Mouse (Mus musculus): ENCODE results near the gene Crygb. TPM values are rescaled to one million over a fixed set of nuclear protein-coding genes. Genes with fewer than 3 reads are reported as not detected.

Crygb gene
- not detected in 2 replicates for polyA plus RNA-seq (2016; fragmentation: Nextera tagmentation; extraction: Ambion mirVana)

DNA sequence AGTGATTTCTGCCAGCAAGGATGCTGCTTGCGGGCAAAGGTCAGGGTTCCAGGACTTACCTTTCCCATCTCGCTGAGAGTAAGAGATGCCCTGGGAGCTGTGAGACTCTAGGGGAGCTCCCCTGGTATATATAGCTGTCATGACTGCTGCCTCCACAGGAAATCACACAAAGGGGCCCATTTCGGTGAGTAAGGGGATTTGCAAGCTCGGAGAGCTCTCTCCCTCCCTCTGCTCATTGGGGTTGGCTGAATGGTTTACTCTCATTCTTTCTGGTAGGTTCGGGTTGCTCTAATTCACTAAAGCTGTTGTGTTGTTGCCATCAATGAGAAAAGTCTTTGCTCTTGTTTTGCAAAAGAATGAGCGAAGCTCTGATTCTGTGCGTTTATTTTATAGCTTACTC lies at the start of gene Crygb:
Crygb (minus strand) TSS at position 101 of the 400 bp plus-strand sequence.
- H3K4me3 ChIP-seq (replicated peaks): no peak within 1 kb of the TSS
- no peak within 1 kb of the TSS for H3K4me2 ChIP-seq
- no peaks in the 10 kb centered on the region for H3K27me3 ChIP-seq
- no peaks in the 10 kb centered on the region for H3K36me3 ChIP-seq (replicated peaks)
- H3K9me3 ChIP-seq: no peaks in the 10 kb centered on the region
- H3K4me1 ChIP-seq: peaks cover 5% of the 10 kb centered on the region
- H3K9ac ChIP-seq: no peak within 1 kb of the TSS
- 21% methylated on average over 7 of the region's 7 CpGs for whole genome bisulfite sequencing
- ATAC-seq (ENCODE audit: low FRiP score): no peak
- H3K27ac ChIP-seq: no peak within 1 kb of the TSS

GRCm38 (mm10) chr1:65131671-65132070 lies 49.6 kb upstream of the Crygb start:
- no peaks in the 10 kb centered on the region for H3K4me1 ChIP-seq
- ATAC-seq (ENCODE audit: low FRiP score): no peak
- no peaks in the 10 kb centered on the region for H3K36me3 ChIP-seq (replicated peaks)
- no peak overlapping the region for H3K9ac ChIP-seq
- WGBS: 88% methylated on average over 1 of the region's 1 CpGs
- H3K4me2 ChIP-seq: no peak overlapping the region
- no peak overlapping the region for H3K4me3 ChIP-seq (replicated peaks)
- H3K9me3 ChIP-seq: no peaks in the 10 kb centered on the region
- H3K27ac ChIP-seq: no peak overlapping the region
- H3K27me3 ChIP-seq: no peaks in the 10 kb centered on the region

- Histone ChIP-seq H3K27me3 (no peaks in the 10 kb centered on the region), H3K4me3 (replicated peaks) (no peak overlapping the region), H3K36me3 (replicated peaks) (no peaks in the 10 kb centered on the region), H3K9ac (no peak overlapping the region), H3K4me1 (no peaks in the 10 kb centered on the region), H3K4me2 (no peak overlapping the region), H3K27ac (no peak overlapping the region), H3K9me3 (no peaks in the 10 kb centered on the region)
- no peak for ATAC-seq (ENCODE audit: low FRiP score)
- 81% methylated on average over 3 of the region's 3 CpGs for WGBS
Observed at GRCm38 (mm10) chr1:65130226-65130625, 48.1 kb upstream of the Crygb start.

DNA sequence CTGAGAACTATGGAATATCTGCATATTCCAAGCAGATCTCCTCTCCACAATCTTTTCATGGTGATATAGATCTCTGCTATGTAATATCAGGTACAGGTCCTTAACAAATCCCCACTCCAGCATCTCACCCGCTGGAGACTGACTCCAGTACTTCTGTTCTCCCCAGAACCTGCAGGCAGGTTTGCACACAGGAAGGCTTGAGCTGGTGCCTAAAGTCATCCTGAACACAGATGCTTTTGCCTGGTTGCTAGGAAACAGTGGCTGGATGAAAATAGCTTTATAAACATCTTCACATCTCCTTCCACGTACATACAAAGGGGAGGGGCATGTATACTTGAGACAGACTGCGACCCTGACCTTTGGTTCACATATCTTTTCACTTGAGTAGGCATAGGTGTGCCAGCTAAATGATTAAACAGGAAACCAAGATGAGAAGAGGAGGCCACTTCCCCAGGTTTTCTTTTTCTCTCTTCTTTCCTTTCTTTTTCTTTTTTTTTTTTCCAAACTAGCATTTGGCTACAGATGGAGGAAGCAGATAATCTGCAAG lies 47.6 kb upstream of the Crygb start:
- Histone ChIP-seq H3K4me1 (no peaks in the 10 kb centered on the region), H3K9ac (no peak overlapping the region), H3K9me3 (no peaks in the 10 kb centered on the region), H3K27me3 (no peaks in the 10 kb centered on the region), H3K36me3 (replicated peaks) (no peaks in the 10 kb centered on the region), H3K27ac (no peak overlapping the region), H3K4me3 (replicated peaks) (no peak overlapping the region), H3K4me2 (no peak overlapping the region)
- no peak for ATAC-seq (ENCODE audit: low FRiP score)
- WGBS: 79% methylated on average over 3 of the region's 3 CpGs

GRCm38 (mm10) chr1:65122574-65123372 lies 40.7 kb upstream of the Crygb start, which contains the start of gene D630023F18Rik:
Gene D630023F18Rik (minus strand): TSS chr1:65123214.
- 25% methylated on average over 9 of the region's 9 CpGs for WGBS
- Histone ChIP-seq H3K4me3 (replicated peaks) (no peak within 1 kb of the TSS), H3K9ac (no peak within 1 kb of the TSS)

GRCm38 (mm10) chr1:65119438-65119837 lies 37.4 kb upstream of the Crygb start, which contains the start of gene Gm28845:
Gene Gm28845 (minus strand): TSS chr1:65119558.
- H3K9ac ChIP-seq: no peak within 1 kb of the TSS
- 89% methylated on average over 1 of the region's 1 CpGs for WGBS
- no peak for ATAC-seq (ENCODE audit: low FRiP score)

More at GRCm38 (mm10) chr1:65122574-65123372, 40.7 kb upstream of the Crygb start, which contains the start of gene D630023F18Rik:
- Histone ChIP-seq H3K36me3 (replicated peaks) (no peaks in the 10 kb centered on the region), H3K9me3 (no peaks in the 10 kb centered on the region), H3K27ac (no peak within 1 kb of the TSS), H3K4me2 (peak within 1 kb of the TSS; percentile 37), H3K27me3 (no peaks in the 10 kb centered on the region), H3K4me1 (peaks cover 3% of the 10 kb centered on the region)
- no peak for ATAC-seq (ENCODE audit: low FRiP score)

GRCm38 (mm10) chr1:65118150-65118913 lies 36.2 kb upstream of the Crygb start:
- Histone ChIP-seq H3K4me3 (replicated peaks) (no peak overlapping the region), H3K9ac (no peak overlapping the region), H3K4me1 (peaks cover 3% of the 10 kb centered on the region), H3K4me2 (no peak overlapping the region), H3K27ac (no peak overlapping the region), H3K27me3 (no peaks in the 10 kb centered on the region), H3K36me3 (replicated peaks) (no peaks in the 10 kb centered on the region), H3K9me3 (no peaks in the 10 kb centered on the region)
- 80% methylated on average over 8 of the region's 8 CpGs for WGBS
- ATAC-seq (ENCODE audit: low FRiP score): no peak

More at GRCm38 (mm10) chr1:65119438-65119837, 37.4 kb upstream of the Crygb start, which contains the start of gene Gm28845:
- Histone ChIP-seq H3K27ac (no peak within 1 kb of the TSS), H3K9me3 (no peaks in the 10 kb centered on the region), H3K27me3 (no peaks in the 10 kb centered on the region), H3K4me3 (replicated peaks) (no peak within 1 kb of the TSS), H3K4me1 (peaks cover 3% of the 10 kb centered on the region), H3K4me2 (no peak within 1 kb of the TSS), H3K36me3 (replicated peaks) (no peaks in the 10 kb centered on the region)

- no peaks in the 10 kb centered on the region for H3K27me3 ChIP-seq
- H3K27ac ChIP-seq: no peak overlapping the region
- no peak overlapping the region for H3K9ac ChIP-seq
- 92% methylated on average over 5 of the region's 5 CpGs for WGBS
- H3K4me3 ChIP-seq (replicated peaks): no peak overlapping the region
- H3K4me2 ChIP-seq: no peak overlapping the region
- no peaks in the 10 kb centered on the region for H3K36me3 ChIP-seq (replicated peaks)
- H3K9me3 ChIP-seq: no peaks in the 10 kb centered on the region
- no peak for ATAC-seq (ENCODE audit: low FRiP score)
- H3K4me1 ChIP-seq: no peaks in the 10 kb centered on the region
Observed at GRCm38 (mm10) chr1:65113536-65114172, 31.6 kb upstream of the Crygb start.

DNA sequence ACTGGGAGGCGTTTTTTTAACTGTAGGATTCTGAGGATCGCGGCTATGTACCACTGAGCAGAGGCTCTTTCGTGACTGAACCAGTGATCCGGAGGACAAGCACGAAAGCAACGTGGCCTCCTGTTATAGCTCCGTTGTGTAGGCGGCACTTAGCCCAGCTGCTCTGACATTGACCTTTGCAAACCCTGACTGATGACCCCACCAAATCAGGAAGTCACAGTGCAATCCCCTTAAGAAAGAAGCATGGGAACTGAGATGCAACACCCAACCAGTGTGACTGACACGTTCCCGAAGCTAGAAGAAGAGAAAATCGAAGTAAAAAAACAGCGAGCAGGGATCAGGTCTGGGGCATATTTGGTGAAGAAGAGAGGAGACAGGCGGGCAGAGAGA lies 30.7 kb upstream of the Crygb start:
- no peak overlapping the region for H3K4me3 ChIP-seq (replicated peaks)

GRCm38 (mm10) chr1:65112031-65112806 lies 30.1 kb upstream of the Crygb start:
- ATAC-seq (ENCODE audit: low FRiP score): 0 out of 2 replicates have a peak, but pooled peaks have one; percentile 58
- Histone ChIP-seq H3K36me3 (replicated peaks) (no peaks in the 10 kb centered on the region), H3K4me2 (peak overlapping the region; percentile 10; the same call in 1 of the 2 replicates), H3K9me3 (no peaks in the 10 kb centered on the region), H3K27ac (no peak overlapping the region), H3K4me1 (no peaks in the 10 kb centered on the region), H3K9ac (no peak overlapping the region), H3K4me3 (replicated peaks) (no peak overlapping the region), H3K27me3 (no peaks in the 10 kb centered on the region)
- WGBS: 14% methylated on average over 8 of the region's 8 CpGs

More for the DNA sequence above, 30.7 kb upstream of the Crygb start:
- WGBS: 76% methylated on average over 14 of the region's 14 CpGs
- Histone ChIP-seq H3K9ac (no peak overlapping the region), H3K4me1 (no peaks in the 10 kb centered on the region), H3K27me3 (no peaks in the 10 kb centered on the region), H3K4me2 (peak overlapping the region; percentile 10; the same call in 1 of the 2 replicates), H3K9me3 (no peaks in the 10 kb centered on the region), H3K27ac (no peak overlapping the region), H3K36me3 (replicated peaks) (no peaks in the 10 kb centered on the region)
- ATAC-seq (ENCODE audit: low FRiP score): no peak

DNA sequence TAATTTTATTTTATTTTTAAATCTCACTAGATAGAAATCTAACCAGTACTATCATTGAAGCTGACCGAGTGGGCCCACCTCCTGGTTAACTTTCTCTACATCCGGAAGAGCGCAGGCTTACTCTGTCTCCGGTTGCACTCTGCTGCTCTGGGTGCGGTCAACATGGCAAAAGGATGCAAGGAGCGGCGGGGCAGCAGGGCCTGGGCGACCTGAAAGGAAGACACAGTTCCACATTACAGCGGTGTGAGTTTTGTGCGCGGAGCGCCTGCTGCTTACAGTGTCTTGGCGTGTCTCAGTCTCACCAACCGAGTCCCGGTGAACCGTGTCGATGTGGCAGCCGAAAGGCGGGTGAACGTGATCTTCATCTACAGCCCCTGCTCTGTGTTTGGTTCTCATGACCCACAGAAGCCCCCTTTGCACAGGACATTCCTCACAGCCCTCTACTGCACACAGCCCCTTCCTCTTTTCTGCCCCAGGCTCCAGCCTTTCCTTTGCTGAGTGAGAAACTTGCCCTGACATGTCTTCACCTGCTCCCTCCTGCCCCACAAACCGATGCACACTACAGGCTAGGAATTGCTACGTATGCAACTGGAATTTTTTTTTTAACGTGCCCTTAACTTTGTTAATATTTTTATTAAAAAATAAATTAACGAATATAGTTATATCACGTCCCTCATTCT lies 27.8 kb upstream of the Crygb start:
- Histone ChIP-seq H3K9me3 (no peaks in the 10 kb centered on the region), H3K36me3 (replicated peaks) (no peaks in the 10 kb centered on the region), H3K9ac (no peak overlapping the region), H3K4me1 (no peaks in the 10 kb centered on the region), H3K4me3 (replicated peaks) (no peak overlapping the region), H3K27ac (no peak overlapping the region), H3K4me2 (no peak overlapping the region), H3K27me3 (no peaks in the 10 kb centered on the region)
- 83% methylated on average over 25 of the region's 25 CpGs for WGBS
- no peak for ATAC-seq (ENCODE audit: low FRiP score)

All from forebrain, embryonic 12.5 days (tissue).